Mouse (Mus musculus) kidney, postnatal 10 days (tissue): ENCODE measurements around the gene Scgb2b7.
"Not testable (repeated sequence)": the region's sequence is repeated elsewhere in the genome, so short reads cannot be mapped to it uniquely, and the experiment has no call there.

ENCODE experiments used
- DNase-seq: peaks from one replicate; pipeline ENCODE4 v3.0.0; 2021; ENCODE audit warnings: mixed read lengths

Scgb2b7 gene

GRCm38 (mm10) chr7:31705657-31706056 lies at the start of gene Scgb2b7:
TSS of gene Scgb2b7 (minus strand) at chr7:31705757.
- DNase-seq, result not testable (repeated sequence)

- not testable (repeated sequence) for DNase-seq
These were observed 6.8 kb upstream of the Scgb2b7 start, which contains the start of gene Scgb1b7 for GRCm38 (mm10) chr7:31712365-31712764. TSS of gene Scgb1b7 (plus strand) at chr7:31712665.
